Mouse (Mus musculus) MEL (cell line): Measurements from ENCODE around the gene Macc1.

Source experiments
- CTCF ChIP-seq, 3 experiments: IDR thresholded peaks in 2 of 3; conservative IDR thresholded peaks in 1 of 3; 2 replicates each; pipeline ENCODE4 v1.5.1; 2011 to 2012; ENCODE audit warnings: low read length in 3 of 3, low read depth in 2 of 3, mild to moderate bottlenecking in 2 of 3, improper control_type of control experiment in 1 of 3, inconsistent platforms in 1 of 3, mixed read lengths in 1 of 3, moderate library complexity in 1 of 3; ENCODE audit not compliant: control insufficient read depth in 1 of 3, insufficient read depth in 1 of 3, poor library complexity in 1 of 3, severe bottlenecking in 1 of 3
- ETS1 ChIP-seq: IDR thresholded peaks from 2 replicates; pipeline ENCODE4 v1.6.1; 2012; ENCODE audit warnings: low read depth, mild to moderate bottlenecking, inconsistent platforms, low read length, improper control_type of control experiment, moderate library complexity
- MAX ChIP-seq: IDR thresholded peaks from 2 replicates; pipeline ENCODE4 v1.6.1; 2011; ENCODE audit warnings: low read length, improper control_type of control experiment
- MAZ ChIP-seq: IDR thresholded peaks from 2 replicates; pipeline ENCODE4 v1.6.1; 2012; ENCODE audit warnings: low read depth, mild to moderate bottlenecking, inconsistent platforms, low read length, improper control_type of control experiment
- MEF2A ChIP-seq: IDR thresholded peaks from 2 replicates; pipeline ENCODE4 v1.6.1; 2014; ENCODE audit warnings: low read depth, mild to moderate bottlenecking, inconsistent platforms, low read length, improper control_type of control experiment; ENCODE audit not compliant: poor library complexity, insufficient replicate concordance, severe bottlenecking; ENCODE audit errors: extremely low read depth
- SIN3A ChIP-seq: IDR thresholded peaks from 2 replicates; pipeline ENCODE4 v1.6.1; 2012; ENCODE audit warnings: low read length, improper control_type of control experiment, inconsistent platforms
- USF2 ChIP-seq, 2 experiments: IDR thresholded peaks; 2 replicates each; pipeline ENCODE4 v1.6.1; 2011 to 2012; ENCODE audit warnings: improper control_type of control experiment in 2 of 2, low read length in 2 of 2, borderline replicate concordance in 1 of 2, inconsistent platforms in 1 of 2, low read depth in 1 of 2, mild to moderate bottlenecking in 1 of 2; ENCODE audit not compliant: insufficient read depth in 1 of 2
- ZC3H11A ChIP-seq: IDR thresholded peaks from 2 replicates; pipeline ENCODE4 v1.6.1; 2012; ENCODE audit warnings: low read depth, mild to moderate bottlenecking, inconsistent platforms, low read length, improper control_type of control experiment
- ZNF384 ChIP-seq: IDR thresholded peaks from 2 replicates; pipeline ENCODE4 v1.6.1; 2012; ENCODE audit warnings: low read depth, mild to moderate bottlenecking, inconsistent platforms, low read length, improper control_type of control experiment

DNA sequence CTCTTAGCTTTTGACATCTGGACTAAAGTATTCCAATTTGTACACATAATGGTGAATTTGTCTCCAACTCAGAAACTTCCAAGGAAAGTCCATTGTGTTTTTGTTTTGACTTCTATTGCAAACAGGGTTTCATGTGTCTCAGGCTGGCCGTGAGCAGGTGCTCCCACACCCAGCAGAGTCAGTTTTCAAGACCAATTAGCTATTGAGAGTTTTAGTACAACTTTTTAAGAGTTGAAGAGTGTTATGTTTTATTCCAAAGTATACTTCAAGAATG lies 44.1 kb downstream of the Macc1 start:
- TF ChIP-seq ETS1 (no peak), MAX (no peak), CTCF (IDR thresholded peaks at IDR 0.05 in 2 of 3, conservative IDR thresholded peaks at IDR 0.05 in 1 of 3; ENCODE audit: control insufficient read depth in 1 of 3, insufficient read depth in 1 of 3, low read depth in 2 of 3, low read length in 3 of 3, poor library complexity in 1 of 3, severe bottlenecking in 1 of 3) (no peak), MAZ (no peak), ZNF384 (no peak), MEF2A (no peak), SIN3A (no peak), ZC3H11A (no peak), USF2 (IDR thresholded peaks at IDR 0.05; ENCODE audit: borderline replicate concordance in 1 of 2, insufficient read depth in 1 of 2, low read depth in 1 of 2, low read length in 2 of 2) (no peak)
